Mouse (Mus musculus): ENCODE measurements at regions not wholly inside any gene's neighbourhood (a gene's known extent, or its start where the extent isn't known, plus 50 kb on each side); places are given as distances from the start of the nearest gene placed in this dataset.

GRCm38 (mm10) chr2:73985238-73985910 lies 74.2 kb upstream of the Atp5g3 start:
- TF ChIP-seq CTCF (IDR thresholded peaks at IDR 0.05; ENCODE audit: control insufficient read depth, insufficient read depth, low read length) (no peak), POLR2A (IDR thresholded peaks at IDR 0.05; ENCODE audit: borderline replicate concordance, control insufficient read depth, low read depth, low read length) (no peak)

All from bone marrow, adult 2 months (tissue).